Mouse (Mus musculus) adrenal gland, adult 18-20 months (tissue): Measurements from ENCODE around the gene Pax5. TPM values are rescaled to one million over a fixed set of nuclear protein-coding genes. Genes with fewer than 3 reads are reported as not detected.

Experiments
- DNase-seq, 2 experiments: peaks; one replicate each; pipeline ENCODE4 v3.0.0; 2021 to 2022; ENCODE audit warnings: low spot score in 2 of 2
- total RNA-seq, 2 experiments: library from RNA; stranded (reverse); gene quantifications; 1 replicate in 1 of 2; 2 replicates in 1 of 2; pipeline ENCODE4 v1.2.3; 2021

Pax5 gene
- total RNA-seq, 2 experiments from 2014 or later, result 0.42 to 0.46 TPM

DNA sequence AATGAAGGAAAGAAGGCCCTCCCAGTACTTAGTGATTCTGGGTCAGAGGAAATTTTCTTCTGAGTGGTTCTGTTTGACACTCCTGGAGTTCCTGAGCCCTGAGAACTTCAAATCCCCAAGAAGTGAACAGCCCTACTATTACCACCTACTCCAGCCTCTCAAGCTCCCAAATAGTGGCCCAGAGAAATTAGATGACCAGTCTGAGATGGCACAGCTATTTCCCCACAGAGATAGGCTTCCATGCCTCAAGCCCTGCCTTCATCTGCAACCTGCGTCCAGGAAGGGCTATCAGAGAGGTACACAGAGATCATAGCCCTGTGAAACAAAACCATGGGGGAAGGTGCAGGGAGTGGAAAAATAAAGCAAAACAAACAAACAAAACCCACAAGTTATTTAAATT, 3.4 kb downstream of the Pax5 start:
- no peak for DNase-seq

DNA sequence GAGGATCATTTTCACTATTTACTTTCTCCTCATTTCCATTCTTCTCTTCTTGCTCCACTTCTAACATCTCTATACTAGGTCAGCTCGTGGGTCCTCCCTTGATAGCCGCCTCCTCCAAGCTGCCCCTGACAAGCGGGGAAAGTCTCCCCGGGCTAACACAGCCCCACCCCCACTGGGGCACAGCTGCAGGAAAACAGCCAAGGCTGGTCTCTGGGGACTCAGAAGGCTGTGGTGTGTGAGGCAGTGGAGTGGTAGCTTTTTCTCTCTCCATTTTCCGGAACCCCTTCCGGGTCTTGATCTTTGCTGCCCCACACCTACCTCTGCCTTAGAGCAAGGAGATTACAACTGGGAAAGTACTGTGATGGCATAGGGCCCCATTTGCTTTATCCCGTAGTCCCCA, 4.3 kb downstream of the Pax5 start:
- DNase-seq, result no peak

DNA sequence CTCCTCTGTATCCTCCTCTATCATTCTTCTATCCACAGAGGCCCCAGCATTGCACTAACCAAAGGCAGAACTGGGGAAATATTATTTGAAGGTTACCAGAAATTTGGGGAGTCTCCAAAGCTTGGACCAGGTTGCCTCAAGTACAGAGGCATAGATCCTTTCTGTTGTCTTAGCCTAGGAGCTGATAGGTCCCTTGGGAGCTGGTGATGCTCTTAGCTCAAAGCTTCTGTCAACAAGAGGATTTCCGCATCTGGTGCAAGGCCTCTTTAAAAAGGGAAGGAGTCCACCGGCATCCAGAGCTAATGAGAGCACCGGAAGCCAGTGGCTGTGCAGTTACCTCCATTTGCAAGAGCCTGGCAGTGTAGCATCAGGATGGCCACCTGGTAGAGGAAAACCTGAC, 5.1 kb downstream of the Pax5 start:
- DNase-seq, result no peak

DNA sequence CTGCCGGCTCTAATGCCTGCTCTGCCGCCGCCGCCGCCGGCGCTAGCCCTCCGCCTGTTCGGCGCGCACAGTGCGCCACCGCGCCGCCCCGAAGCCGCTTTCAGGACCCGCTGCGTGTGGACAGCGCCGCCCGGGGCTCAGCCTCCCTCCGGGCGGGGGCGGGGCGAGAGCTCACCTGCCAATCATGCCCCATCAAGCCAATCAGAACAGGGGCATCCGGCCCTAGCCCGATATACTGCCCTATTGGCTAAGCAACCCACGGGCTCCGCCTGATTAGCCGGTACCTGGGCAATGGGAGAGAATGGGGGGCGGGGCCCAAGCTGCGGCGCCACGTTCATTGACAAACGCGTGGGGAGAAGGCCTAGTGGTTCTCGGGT, 5.9 kb downstream of the Pax5 start:
- peak; percentile 83 to 86 for DNase-seq

DNA sequence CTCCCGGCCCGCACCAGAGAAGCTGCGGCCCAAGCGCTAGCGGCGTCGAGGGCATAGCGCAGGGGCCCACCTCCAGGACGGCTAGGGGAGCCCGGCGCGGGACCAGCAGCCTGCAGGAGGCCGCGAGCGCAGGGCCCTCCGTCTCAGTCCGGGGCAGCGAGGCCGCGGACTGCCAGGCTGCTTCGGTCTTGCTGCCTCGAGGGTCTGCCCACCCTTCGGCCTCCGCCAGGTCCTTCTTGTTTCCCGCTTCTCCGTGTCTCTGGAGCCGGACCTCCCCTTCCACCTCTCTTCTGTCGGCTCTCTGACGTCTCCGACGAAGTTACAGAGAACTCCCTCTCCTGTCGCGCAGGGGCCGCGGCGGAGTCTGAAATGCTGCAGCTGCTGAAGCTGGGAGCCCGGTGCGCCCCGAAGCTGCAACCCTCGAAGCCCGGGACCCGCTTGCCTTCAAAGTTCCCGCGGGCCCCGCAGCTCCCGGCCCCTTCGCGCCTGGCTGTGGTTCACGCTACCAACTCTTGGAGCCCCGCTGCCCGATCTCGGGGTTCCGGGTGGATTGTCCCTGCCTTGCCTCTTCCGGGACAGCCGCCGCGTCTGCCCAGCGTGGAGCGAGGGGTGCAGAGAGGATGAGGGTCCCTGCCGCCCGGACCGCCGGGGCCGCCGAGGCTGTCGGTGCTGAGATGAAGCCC, 6.5 kb downstream of the Pax5 start:
- peak in 1 of 2 experiments; percentile 21 for DNase-seq

DNA sequence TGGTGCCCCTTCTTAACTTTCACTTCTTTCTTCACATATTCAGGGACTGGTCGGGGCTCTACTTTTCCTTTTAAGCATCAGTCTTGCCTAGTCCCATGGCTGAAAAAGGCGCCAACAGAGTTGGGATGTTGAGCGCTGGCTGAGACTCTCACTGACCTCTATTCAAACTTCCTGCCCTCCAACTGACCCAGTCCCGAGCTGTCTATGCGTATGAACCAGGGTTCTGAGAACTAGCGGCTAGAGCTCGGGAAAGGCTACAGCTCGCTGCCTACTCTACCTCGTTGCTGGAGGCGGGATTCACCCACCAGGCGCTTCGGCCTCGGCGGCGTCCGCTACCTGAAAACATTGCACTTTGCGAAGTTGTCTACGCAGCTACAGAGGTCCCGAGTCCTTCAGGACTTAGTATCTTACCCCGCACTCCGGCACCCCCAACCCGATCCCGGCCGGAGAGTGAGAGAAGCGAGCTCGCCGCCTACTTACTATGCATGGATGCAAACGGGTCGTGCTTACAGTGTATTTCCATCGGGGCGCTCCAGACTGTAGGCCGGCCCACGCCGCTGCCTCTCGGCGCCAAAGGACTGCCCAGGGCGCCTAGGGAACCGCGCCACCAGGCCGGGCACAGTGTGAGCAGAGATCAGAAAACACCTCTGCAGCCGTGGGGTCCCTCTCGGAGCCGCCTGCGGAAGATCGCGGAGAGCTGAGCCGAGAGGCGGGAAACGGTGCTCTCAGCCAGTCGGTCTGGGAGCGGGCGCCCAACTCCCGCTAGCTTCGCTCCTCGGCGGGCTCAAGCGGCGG, 7.2 kb downstream of the Pax5 start:
- DNase-seq, result peak in 1 of 2 experiments; percentile 22

DNA sequence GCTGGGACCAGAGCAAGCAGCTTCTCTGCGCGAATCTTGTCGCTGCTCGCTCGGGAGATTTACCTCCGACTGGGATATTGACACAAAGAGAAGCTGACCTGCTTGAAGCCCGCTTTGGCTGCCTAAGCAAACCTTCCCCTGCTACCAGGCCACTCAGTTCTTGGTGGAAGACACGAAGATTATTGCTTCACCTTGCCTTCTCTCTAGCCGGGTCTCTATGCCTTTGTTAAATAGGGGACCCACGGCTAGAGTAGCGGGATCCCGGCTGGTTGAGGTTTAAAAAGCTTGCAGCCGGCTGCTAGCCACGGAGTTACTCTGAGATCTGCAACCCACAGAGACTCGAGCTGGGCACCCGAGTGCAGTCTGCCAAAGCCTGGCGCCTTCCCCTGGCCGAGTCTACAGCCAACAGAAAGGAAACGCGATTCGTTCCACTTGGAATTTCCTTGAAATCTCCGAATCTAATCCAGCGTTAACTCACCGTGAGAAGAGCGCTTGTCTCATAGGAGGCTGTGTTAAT, 8.2 kb downstream of the Pax5 start:
- no peak for DNase-seq

DNA sequence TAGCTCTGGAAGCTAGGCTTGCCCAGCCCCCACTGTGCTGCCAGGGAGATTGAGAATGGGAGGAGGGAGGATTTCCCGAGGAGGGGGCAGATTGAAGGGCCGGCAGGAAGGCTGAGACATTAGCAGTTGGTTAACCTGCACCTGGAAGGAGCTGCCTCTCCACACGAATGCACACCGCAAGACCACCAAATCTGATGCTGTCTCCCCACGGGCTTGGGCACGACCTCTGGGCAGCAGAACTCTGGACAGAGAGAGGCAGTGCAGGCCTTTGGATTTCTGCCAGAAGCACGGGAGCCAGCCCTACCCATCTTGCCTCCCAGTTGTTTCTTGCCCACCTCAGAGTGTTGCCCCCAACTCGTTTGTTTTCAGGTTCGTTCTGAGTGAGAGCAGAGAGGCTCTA, 8.8 kb downstream of the Pax5 start:
- DNase-seq, result no peak

DNA sequence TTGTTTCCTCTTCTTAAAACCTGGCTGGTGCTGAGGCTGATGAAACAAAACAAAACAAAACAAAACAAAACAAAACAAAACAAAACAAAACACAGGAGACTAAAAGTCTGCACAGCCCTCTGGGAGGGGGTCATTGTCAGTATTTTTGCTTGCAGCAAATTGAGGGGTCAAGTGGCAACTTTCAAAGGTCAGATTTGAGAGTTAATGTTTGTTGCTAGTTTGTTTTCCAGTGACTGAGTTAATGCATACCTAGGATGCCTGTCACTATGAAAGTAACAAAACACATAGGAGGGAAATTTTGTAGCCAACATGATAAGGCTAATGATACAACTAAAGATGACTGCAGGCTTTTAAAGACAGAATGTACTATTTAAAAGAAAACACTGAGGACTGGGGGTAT, 13.6 kb downstream of the Pax5 start:
- no peak for DNase-seq

DNA sequence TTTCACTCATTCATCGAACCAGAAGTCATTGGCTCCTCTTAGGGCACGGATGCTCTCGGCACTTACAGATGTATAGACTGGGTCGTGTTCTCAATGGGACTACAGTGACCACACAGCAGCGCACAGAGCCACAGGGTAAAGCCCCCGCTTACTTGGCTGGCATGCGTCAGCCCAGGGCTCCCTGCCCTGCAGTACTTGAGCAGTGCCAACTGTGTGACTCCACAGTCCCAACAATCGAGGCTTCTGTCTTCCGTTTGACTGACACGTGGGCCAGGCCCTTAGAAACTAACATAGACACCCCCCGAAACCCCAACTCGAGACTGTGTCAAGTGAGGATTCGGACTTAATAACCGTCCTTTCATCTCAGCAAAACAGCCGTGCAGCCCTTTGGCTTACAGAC, 15.9 kb downstream of the Pax5 start:
- DNase-seq, result no peak

DNA sequence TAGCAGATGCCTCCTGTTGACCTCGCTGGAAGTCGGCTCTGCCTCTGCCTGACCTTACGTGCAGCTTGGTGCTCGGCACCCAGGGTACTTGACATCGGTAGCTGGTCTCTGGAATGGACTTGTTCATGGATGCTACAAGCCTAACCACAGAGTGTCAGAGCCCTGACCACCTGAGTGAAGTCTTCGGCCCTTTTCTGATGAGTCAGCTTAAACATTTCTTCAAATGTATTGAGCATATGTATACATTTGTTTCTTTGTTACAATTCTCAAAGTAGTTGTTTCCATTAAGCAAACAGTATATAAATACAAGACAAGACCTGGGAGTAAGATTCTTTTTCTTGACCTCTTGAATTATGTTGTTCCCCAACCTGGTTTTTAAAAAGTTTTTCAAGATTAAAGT, 24.7 kb downstream of the Pax5 start:
- DNase-seq, result no peak

DNA sequence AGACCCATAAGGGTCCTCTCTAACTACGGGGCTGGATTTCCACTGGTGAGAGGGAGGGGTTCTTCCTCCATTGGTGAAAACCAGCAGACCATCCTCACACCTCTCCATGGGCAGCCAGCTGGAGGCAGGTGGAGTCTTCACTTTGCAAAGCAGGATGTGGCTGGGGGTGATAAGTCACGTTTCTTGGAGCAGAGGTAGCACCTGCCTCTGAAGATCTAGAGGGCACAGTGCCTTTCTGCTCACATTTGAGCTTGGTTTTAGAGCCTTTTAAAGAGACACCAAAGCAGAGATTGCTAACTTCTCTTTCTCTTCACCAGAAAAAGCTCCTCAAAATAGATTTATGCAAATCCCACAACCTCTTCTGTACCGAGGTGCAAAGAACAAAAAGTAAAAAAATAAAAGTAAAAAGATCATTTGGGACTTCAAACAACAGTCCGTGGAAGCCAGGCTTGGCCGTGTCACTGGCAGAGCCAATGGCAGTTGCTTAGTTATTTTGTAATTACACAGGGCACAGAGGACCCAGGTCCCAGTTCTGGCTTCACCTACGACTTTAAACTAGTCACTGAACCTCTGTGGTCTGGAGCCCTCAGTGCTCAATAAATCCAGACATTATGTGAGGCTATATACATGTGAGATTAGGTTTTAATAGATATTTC, 29.9 kb downstream of the Pax5 start:
- DNase-seq, result no peak

DNA sequence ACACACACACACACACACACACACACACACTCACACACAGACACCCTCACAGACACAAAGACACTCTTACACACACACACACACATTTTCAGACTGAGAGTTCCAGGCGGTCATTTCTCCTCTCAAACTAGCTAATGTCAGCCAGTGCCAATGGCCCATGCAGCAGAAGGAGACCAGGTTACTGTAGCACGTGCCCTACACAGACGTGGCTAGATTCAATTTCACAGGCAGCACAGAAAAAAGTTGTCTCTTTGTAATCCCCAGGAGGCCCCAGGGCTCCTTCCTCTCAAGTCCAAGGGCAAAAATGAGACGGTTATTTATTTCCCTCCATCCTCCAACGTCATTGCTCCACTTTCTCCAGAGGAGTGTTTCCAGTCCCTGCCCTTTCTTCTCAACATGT, 31.6 kb downstream of the Pax5 start:
- no peak for DNase-seq

DNA sequence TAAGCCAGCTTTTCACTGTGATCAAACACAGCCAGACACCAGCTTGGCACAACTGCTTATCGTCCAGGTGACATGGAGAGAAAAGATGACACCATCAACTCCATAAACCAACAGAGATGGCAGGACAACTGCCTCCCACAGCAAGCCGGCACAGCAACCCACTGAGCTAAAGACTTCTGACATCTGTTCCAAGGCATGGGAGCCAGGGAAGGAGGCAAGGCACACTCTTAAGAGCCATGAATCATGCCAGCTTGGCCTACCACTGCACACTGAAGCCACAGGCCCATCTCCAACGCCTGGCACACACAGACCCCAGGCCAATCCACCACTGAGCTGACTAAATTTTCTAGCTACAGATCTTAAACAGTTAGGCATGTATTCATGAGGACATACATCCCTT, 32.3 kb downstream of the Pax5 start:
- DNase-seq, result no peak

DNA sequence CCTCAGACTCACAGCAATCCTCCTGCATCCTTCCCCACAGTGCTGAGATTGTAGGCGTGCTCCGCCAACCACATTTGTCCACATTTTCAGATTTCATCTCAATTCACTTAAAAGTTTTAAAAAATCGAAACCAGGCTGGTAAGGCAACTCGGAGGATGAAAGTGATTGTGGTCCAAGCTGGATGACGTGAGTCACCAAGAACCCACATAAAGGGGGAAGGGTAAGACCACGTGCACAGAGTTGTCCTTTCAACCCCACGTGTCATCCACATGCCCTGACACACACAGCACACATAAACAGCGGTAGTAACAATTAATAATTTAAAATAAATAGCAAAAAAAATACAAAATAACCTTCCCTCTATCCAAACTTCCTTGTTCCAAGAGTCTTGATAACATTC, 35.3 kb downstream of the Pax5 start:
- DNase-seq, result no peak

DNA sequence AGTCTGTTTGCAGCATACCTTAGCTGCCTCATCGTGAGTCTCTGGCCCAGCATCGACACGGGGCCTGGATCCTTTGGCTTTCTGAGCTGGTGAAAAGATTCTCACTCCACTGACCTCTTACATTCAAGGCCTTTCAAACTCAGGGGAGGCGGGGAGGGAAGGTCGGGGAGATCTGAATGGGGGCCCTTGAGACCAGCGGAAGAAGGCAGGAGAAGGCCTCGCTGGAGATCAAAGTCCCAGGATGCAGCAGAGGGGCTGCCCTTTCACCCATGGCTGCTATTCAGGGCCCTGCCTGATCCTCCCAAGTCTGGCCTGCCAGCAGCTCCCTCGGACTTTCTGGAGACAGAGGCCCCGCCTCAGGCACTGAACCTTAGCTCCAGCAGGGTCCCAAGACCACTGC, 36.6 kb downstream of the Pax5 start:
- DNase-seq, result no peak

DNA sequence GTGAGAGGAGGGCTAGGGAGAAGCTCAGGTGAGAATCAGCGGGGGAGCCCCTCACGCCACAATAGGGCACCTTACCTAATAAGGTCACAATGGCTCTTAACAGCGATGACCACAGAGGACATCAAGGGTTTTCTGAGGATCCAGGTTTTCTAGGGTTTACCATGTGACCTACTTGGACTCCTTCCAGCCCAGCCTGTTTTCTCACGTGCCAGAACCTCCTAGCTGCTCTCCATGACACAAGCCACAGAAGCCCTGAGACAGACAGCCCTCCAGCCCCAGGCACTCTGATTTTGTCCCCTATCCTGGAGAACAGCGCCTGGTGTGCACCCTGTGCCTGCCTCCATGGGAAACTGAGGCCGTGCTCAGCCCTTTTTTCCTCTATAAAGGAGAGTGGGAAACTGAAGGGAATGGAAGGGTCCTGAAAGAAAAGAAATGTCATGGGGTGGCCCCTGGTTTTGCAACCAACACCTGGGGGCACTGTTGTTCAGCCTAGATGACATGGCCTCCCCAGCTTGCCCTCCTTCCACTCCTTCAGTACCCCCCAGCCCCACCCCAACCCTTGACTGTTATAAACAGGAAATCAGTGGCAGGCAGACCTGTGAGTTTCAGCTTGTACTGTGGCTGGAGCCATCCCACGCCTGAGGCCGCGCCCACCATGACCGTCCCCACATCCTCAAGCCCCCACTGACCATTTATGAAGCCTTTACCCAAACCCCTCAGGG, 37.9 kb downstream of the Pax5 start:
- DNase-seq, result no peak

DNA sequence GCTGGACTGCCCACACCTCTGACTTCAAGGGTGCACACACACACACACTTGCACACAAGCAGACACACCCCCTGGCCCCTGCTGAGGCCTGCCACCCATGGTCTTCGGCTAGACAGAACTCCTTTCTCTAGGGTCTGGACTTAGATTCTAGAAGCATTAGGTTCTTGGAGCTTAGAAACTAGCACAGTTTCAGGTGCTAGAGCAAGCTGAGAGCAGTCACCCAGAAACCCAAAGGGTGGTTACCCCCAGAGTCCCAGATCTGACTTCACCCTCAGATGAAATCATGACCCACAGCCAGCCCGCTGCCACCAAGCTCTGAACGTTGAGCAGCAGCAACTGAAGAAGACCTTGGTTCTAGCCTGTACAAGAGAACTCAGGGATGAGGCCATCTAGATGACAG, 38.8 kb downstream of the Pax5 start:
- no peak for DNase-seq

DNA sequence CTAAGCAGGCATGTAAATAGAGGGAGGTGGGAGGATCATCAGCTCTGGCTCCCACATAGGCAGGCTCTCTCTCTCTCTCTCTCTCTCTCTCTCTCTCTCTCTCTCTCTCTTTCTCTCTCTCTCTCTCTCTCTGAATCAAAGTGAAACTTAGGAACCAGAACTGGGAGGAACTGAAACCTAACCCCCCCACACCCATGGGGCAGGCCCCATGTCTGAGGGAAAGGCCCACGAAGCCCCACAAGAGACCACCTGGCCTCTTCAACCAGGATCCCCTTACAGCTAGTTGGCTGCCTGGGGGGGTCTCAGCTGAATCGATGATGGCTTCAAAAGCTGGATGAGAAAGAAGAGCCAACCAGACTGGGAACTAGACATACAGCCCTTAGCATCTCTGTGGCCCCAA, 39.3 kb downstream of the Pax5 start:
- DNase-seq, result no peak

DNA sequence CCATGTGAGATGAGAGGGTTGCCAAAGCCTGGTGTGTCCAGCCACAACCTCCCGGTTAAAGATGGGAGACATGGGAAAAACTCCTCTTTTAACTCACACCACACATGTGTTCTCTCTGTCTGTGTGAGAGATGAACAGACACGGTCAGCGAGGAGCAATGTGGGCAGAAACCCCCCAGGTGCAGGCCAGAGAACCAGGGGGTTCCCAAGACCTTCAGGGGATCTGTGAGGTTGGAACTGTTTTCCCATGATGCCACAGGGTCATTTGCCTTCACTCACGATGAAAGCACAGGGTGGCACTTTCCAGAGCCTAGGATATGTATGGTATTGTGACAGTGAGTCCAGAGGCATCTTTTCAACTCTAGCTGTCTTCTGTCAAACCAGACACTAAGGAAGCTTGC, 39.9 kb downstream of the Pax5 start:
- no peak for DNase-seq

DNA sequence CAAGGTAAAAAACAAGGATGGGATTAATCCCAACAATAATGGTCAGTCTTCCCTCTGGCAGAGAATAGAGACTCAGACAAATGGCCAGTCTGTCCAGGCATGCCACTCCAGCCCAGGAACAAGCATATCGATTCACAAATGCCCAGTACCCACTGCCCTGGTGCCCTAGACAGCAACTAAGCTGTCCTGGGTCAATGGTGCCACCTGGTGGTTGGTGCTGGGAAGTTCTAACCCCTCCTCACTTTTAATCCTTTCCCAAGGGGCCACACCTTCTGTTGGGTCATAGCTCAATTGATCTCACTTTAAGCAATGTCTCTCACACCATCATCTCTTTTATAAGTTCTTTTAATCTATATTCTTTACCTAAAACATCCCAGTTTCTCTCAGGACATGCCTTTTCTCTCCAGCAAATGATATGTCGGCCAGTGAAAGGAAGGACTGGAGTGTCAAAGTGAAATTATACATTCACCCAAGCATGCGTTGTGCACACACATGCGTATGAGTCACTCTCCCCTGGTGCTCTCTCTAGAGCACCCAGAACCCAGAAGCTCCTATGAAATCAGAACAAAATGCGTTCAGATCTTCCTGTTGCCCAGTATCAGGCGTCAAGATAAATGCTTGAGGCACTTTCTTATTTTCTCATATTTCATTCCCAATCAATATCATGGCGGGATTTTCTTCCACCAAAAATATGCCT, 40.7 kb downstream of the Pax5 start:
- DNase-seq, result no peak
